Mouse (Mus musculus) liver, adult 2 months (tissue): ENCODE data around the gene Gm45713. TPM values are rescaled to one million over a fixed set of nuclear protein-coding genes. Genes with fewer than 3 reads are reported as not detected.
"Not testable (repeated sequence)": the region's sequence is repeated elsewhere in the genome, so short reads cannot be mapped to it uniquely, and the experiment has no call there.

Experiments used
- DNase-seq: peaks from one replicate; pipeline ENCODE4 v3.0.0-alpha.2; 2011; ENCODE audit warnings: low read depth, low spot score; ENCODE audit errors: extremely low read depth
- H3K27ac ChIP-seq: fragments of 200-500 bp; replicated peaks from 2 replicates; pipeline ENCODE4 v1.5.1; 2012; ENCODE audit warnings: low read depth, mild to moderate bottlenecking, control low read depth, inconsistent platforms, low read length; ENCODE audit not compliant: insufficient read depth
- H3K27me3 ChIP-seq: fragments of 200-500 bp; 2 replicates; pipeline ENCODE4 v1.6.1; 2012; ENCODE audit warnings: mild to moderate bottlenecking, moderate library complexity, low read length, inconsistent platforms; ENCODE audit not compliant: control insufficient read depth, insufficient read depth
- H3K36me3 ChIP-seq: fragments of 200-500 bp; 2 replicates; pipeline ENCODE4 v1.6.1; 2012; ENCODE audit warnings: low read length, inconsistent platforms; ENCODE audit not compliant: control insufficient read depth, insufficient read depth
- H3K4me1 ChIP-seq: fragments of 200-500 bp; 2 replicates; pipeline ENCODE4 v1.6.1; 2011; ENCODE audit warnings: low read length; ENCODE audit not compliant: control insufficient read depth, insufficient read depth
- H3K4me3 ChIP-seq: fragments of 200-500 bp; 2 replicates; pipeline ENCODE4 v1.5.1; 2011; ENCODE audit warnings: low read depth, mild to moderate bottlenecking, control low read depth, low read length, moderate library complexity; ENCODE audit not compliant: insufficient read depth
- H3K79me2 ChIP-seq: fragments of 200-500 bp; 2 replicates; pipeline ENCODE4 v1.6.1; 2012; ENCODE audit warnings: inconsistent platforms, mild to moderate bottlenecking, low read length, moderate library complexity; ENCODE audit not compliant: control insufficient read depth, insufficient read depth
- H3K9ac ChIP-seq: fragments of 200-500 bp; 2 replicates; pipeline ENCODE4 v1.6.1; 2012; ENCODE audit warnings: low read depth, mild to moderate bottlenecking, control low read depth, inconsistent platforms, low read length
- CTCF ChIP-seq: fragments of 200-500 bp; IDR thresholded peaks from 2 replicates; pipeline ENCODE4 v1.5.1; 2011; ENCODE audit warnings: low read depth, low read length, control low read depth
- POLR2A ChIP-seq: fragments of 200-500 bp; IDR thresholded peaks from 2 replicates; pipeline ENCODE4 v1.6.1; 2011; ENCODE audit warnings: low read length, control low read depth; ENCODE audit not compliant: insufficient read depth; ENCODE audit errors: extremely low read depth
- WGBS: fragments of 180-500 bp; shearing (Covaris S2); methylation state at CpG from one replicate; pipeline ENCODE4 v1.1.7; 2018; 5-methylcytosine and 5-hydroxymethylcytosine counted together
- polyA plus RNA-seq: library from polyadenylated mRNA; depleted of rRNA; stranded (reverse); fragments of >200 nt; gene quantifications from 2 replicates; pipeline ENCODE4 v1.2.3, GENCODE M21; 2012
- total RNA-seq: library from RNA; depleted of rRNA; stranded (reverse); fragments of >200 nt; gene quantifications from 2 replicates; pipeline ENCODE4 v1.2.3, GENCODE M21; 2014

Gm45713 gene
- total and polyA plus RNA-seq, 2 experiments: not detected

DNA sequence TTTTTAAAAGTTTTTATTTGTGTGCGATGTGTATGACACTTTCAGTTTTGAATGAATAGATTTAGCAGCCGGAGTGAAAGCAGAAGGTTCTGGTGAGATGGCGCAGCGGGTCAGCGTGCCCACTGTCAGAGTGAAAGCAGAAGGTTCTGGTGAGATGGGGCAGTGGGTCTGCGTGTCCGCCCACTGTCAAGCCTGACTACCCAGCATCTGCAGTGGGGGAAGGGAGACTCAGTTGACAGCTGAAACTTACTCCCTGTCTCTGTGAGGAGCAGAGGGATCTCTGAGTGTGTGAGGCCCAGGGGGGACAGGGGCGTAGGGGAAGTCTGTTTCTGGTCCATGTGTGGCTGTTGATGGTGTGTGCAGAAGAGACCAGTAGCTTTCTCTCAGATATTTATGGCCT, 18.5 kb downstream of the Gm45713 start:
- Histone ChIP-seq H3K27me3 (no peaks in the 10 kb centered on the region), H3K27ac (no peak overlapping the region), H3K4me1 (peaks cover 2% of the 10 kb centered on the region), H3K4me3 (no peak overlapping the region), H3K9ac (no peak overlapping the region), H3K36me3 (peaks cover 7% of the 10 kb centered on the region; the same call in 1 of the 2 replicates), H3K79me2 (no peaks in the 10 kb centered on the region)
- DNase-seq: no peak
- TF ChIP-seq POLR2A (no peak), CTCF (no peak)
- WGBS: 91% methylated on average over 8 of the region's 8 CpGs

GRCm38 (mm10) chr7:45113476-45113875, 22.6 kb downstream of the Gm45713 start:
- no peak for DNase-seq
- Histone ChIP-seq H3K4me1 (no peaks in the 10 kb centered on the region), H3K27ac (no peak overlapping the region), H3K9ac (no peak overlapping the region), H3K79me2 (no peaks in the 10 kb centered on the region), H3K4me3 (no peak overlapping the region), H3K27me3 (no peaks in the 10 kb centered on the region), H3K36me3 (no peaks in the 10 kb centered on the region)
- 71% methylated on average over 2 of the region's 2 CpGs for WGBS
- no peak for TF ChIP-seq CTCF
- TF ChIP-seq POLR2A: no peak

DNA sequence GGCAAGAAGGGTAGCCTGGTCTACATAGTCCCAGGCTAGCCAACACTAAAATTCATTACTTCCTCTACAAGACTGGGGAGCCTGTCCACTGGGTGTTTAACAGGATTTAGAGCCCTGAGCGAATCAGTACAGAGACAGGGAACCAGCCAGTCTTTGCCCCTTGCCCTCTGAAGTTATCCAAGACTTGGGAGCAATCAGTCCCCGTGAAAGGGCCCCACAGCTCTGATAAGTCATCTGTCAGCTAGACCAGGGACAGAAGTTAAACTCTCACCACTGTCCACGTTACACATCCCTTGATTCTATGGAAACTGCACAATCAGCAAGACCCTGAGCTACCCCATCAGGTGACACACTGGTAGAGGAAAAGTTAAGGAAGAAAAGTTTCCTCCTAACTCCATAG, 23.5 kb downstream of the Gm45713 start:
- Histone ChIP-seq H3K9ac (no peak overlapping the region), H3K4me3 (no peak overlapping the region), H3K4me1 (no peaks in the 10 kb centered on the region), H3K27me3 (no peaks in the 10 kb centered on the region), H3K79me2 (no peaks in the 10 kb centered on the region), H3K27ac (no peak overlapping the region), H3K36me3 (no peaks in the 10 kb centered on the region)
- no peak for TF ChIP-seq CTCF
- TF ChIP-seq POLR2A: no peak
- WGBS: 70% methylated on average over 3 of the region's 3 CpGs
- DNase-seq: no peak

DNA sequence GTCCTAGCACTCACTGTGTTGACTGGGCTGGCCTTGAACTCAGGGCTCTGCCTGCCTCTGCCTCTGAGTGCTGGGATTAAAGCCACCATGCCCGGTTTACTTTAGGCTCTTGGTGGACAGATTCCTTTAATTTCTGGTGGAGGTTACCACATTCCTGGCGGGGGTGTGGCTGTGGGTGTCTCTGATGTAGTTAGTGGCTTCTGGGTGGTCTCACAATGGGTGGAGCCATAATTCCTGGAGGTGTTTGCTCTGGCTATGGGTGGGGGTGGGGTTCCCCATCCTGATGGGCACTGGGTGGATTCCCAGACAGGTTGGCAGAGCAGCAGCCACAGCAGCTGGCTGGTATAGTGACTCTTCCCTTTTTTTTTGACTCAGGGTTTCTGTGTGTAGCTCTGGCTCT, 24.1 kb downstream of the Gm45713 start:
- no peaks in the 10 kb centered on the region for H3K27me3 ChIP-seq
- TF ChIP-seq CTCF (no peak), POLR2A (no peak)
- H3K4me3 ChIP-seq: no peak overlapping the region
- no peak overlapping the region for H3K27ac ChIP-seq
- H3K4me1 ChIP-seq: no peaks in the 10 kb centered on the region
- WGBS: 78% methylated on average over 2 of the region's 2 CpGs
- no peak for DNase-seq
- H3K79me2 ChIP-seq: no peaks in the 10 kb centered on the region
- H3K9ac ChIP-seq: no peak overlapping the region
- no peaks in the 10 kb centered on the region for H3K36me3 ChIP-seq

DNA sequence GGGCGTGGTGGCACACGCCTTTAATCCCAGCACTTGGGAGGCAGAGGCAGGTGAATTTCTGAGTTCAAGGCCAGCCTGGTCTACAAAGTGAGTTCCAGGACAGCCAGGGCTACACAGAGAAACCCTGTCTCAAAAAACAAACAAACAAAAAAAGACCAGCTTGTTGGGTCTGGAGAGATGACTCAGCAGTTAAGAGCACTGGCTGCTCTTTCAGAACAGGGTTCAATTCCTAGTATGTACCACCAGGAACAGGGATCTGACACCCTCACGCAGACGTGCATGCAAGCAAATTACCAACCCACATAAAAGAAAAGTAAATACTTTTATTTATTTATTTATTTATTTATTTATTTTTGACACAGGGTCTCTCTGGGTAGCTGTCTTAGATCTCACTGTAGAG, 25.9 kb downstream of the Gm45713 start:
- 93% methylated on average over 4 of the region's 4 CpGs for WGBS
- H3K27ac ChIP-seq, H3K36me3 ChIP-seq, H3K4me3 ChIP-seq, H3K9ac ChIP-seq, H3K79me2 ChIP-seq, H3K27me3 ChIP-seq, H3K4me1 ChIP-seq, DNase-seq: not testable (repeated sequence)

DNA sequence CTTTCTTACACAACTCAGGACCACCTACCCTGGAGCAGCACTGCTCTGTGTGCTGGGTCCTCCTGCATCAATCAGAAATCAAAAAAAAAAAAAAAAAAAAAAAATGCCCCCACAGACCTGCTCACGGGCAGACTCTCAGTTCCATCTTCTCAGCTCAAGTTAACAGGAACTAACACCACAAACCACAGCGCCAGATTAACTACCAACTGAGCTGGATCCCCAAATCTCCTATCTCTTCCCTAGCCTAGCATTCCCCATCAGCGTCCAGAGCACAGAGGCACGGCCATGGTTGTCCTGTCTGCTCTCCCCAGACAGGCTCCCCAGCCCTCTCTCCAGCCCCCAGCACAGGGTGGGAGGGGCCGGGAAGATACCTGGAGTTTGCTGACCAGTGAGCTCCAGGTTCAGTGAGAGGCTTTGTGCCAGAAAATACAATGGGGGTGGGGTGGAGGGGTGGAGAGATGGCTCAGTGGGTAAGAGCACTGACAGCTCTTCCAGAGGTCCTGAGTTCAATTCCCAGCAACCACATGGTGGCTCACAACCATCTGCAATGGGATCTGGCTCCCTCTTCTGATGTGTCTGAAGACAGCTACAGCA, 28.9 kb downstream of the Gm45713 start:
- Histone ChIP-seq H3K27me3 (no peaks in the 10 kb centered on the region), H3K79me2 (no peaks in the 10 kb centered on the region), H3K9ac (no peak overlapping the region), H3K27ac (no peak overlapping the region), H3K36me3 (no peaks in the 10 kb centered on the region), H3K4me1 (peaks cover 9% of the 10 kb centered on the region), H3K4me3 (no peak overlapping the region)
- TF ChIP-seq POLR2A: no peak
- no peak for TF ChIP-seq CTCF
- no peak for DNase-seq
- 78% methylated on average over 5 of the region's 5 CpGs for WGBS
